Mouse (Mus musculus) thymus, adult 2 months (tissue): ENCODE data around the gene Steap3.

ENCODE experiments used
- CTCF ChIP-seq: fragments of 200-500 bp; IDR thresholded peaks from 2 replicates; pipeline ENCODE4 v1.5.1; 2012; ENCODE audit warnings: mild to moderate bottlenecking, control low read depth, low read length, moderate library complexity, borderline replicate concordance; ENCODE audit not compliant: control insufficient read depth, poor library complexity, insufficient read depth; ENCODE audit errors: extremely low read depth
- POLR2A ChIP-seq: fragments of 200-500 bp; IDR thresholded peaks from 2 replicates; pipeline ENCODE4 v1.6.1; 2012; ENCODE audit warnings: mild to moderate bottlenecking, low read length, control low read depth, moderate library complexity; ENCODE audit not compliant: control insufficient read depth, poor library complexity, insufficient read depth; ENCODE audit errors: extremely low read depth

DNA sequence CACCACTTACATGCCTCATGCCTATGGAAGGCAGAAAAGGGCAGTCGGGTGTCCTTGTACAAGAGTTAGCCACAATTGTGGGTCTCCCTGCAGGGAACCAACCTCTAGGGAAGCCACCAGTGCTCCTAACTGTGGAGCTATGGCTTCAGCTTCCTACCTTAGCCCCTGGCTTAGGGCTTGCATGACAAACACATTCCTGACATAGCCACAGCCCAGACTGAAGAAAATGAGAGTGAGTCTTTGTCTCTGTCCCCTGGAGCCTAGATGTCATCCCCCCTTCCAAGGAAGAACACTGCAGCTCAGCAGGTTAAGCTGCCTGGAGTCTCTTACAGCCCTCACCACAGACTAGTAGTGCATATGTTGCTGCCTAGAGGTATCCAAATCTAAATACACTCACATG lies 67.7 kb downstream of the Steap3 start:
- TF ChIP-seq CTCF (no peak), POLR2A (no peak)
